Mouse (Mus musculus): ENCODE measurements around the gene Gm14632.
"Not testable (repeated sequence)": the region's sequence is repeated elsewhere in the genome, so short reads cannot be mapped to it uniquely, and the experiment has no call there.

Gene Gm14632

GRCm38 (mm10) chrX:30329472-30329871 is at the start of gene Gm14632:
Gm14632 (plus strand) TSS chrX:30329772.
- DNase-seq (ENCODE audit: low spot score), result not testable (repeated sequence)
